Mouse (Mus musculus) forebrain, embryonic 13.5 days (tissue): ENCODE data around the gene Npepl1. TPM values are rescaled to one million over a fixed set of nuclear protein-coding genes. Genes with fewer than 3 reads are reported as not detected.

Source experiments
- ATAC-seq: fragments of 200-750 bp; cut with Nextera tagmentation; 2 replicates; pipeline ENCODE4 v1.8.0; 2017
- H3K27ac ChIP-seq: fragments of 300-500 bp; sonication (generic); 2 replicates; pipeline ENCODE4 v1.5.1; 2015; ENCODE audit warnings: inconsistent platforms, mild to moderate bottlenecking, moderate library complexity
- H3K27me3 ChIP-seq: fragments of 300-500 bp; sonication (generic); 2 replicates; pipeline ENCODE4 v1.6.1; 2015; ENCODE audit warnings: mild to moderate bottlenecking, inconsistent platforms
- H3K36me3 ChIP-seq: fragments of 300-500 bp; sonication (generic); 2 replicates; pipeline ENCODE4 v1.6.1; 2015; ENCODE audit warnings: mild to moderate bottlenecking, inconsistent platforms; ENCODE audit not compliant: poor library complexity, severe bottlenecking
- H3K4me1 ChIP-seq: fragments of 300-500 bp; sonication (generic); 2 replicates; pipeline ENCODE4 v1.6.1; 2015; ENCODE audit warnings: inconsistent platforms
- H3K4me2 ChIP-seq: fragments of 300-500 bp; sonication (generic); 2 replicates; pipeline ENCODE4 v1.6.1; 2015; ENCODE audit warnings: inconsistent platforms, mild to moderate bottlenecking, moderate library complexity
- H3K4me3 ChIP-seq: fragments of 300-500 bp; sonication (generic); 2 replicates; pipeline ENCODE4 v1.5.1; 2015; ENCODE audit warnings: mild to moderate bottlenecking, inconsistent platforms
- H3K9ac ChIP-seq: fragments of 300-500 bp; sonication (generic); 2 replicates; pipeline ENCODE4 v1.6.1; 2015; ENCODE audit warnings: mild to moderate bottlenecking, inconsistent platforms
- H3K9me3 ChIP-seq: fragments of 300-500 bp; sonication (generic); replicated peaks from 2 replicates; pipeline ENCODE4 v1.6.1; 2016; ENCODE audit warnings: inconsistent platforms
- WGBS: fragments of 180-500 bp; shearing (Covaris S2); methylation state at CpG from one replicate; pipeline ENCODE4 v1.1.7; 2015; 5-methylcytosine and 5-hydroxymethylcytosine counted together
- polyA plus RNA-seq: library from polyadenylated mRNA; unstranded; fragments of >200 nt; fragmentation: Nextera tagmentation; extraction: Ambion mirVana; gene quantifications from 2 replicates; pipeline ENCODE4 v1.2.1, GENCODE M21; 2015

The Npepl1 gene
- polyA plus RNA-seq: 19.4 and 19.7 TPM in 2 replicates

DNA sequence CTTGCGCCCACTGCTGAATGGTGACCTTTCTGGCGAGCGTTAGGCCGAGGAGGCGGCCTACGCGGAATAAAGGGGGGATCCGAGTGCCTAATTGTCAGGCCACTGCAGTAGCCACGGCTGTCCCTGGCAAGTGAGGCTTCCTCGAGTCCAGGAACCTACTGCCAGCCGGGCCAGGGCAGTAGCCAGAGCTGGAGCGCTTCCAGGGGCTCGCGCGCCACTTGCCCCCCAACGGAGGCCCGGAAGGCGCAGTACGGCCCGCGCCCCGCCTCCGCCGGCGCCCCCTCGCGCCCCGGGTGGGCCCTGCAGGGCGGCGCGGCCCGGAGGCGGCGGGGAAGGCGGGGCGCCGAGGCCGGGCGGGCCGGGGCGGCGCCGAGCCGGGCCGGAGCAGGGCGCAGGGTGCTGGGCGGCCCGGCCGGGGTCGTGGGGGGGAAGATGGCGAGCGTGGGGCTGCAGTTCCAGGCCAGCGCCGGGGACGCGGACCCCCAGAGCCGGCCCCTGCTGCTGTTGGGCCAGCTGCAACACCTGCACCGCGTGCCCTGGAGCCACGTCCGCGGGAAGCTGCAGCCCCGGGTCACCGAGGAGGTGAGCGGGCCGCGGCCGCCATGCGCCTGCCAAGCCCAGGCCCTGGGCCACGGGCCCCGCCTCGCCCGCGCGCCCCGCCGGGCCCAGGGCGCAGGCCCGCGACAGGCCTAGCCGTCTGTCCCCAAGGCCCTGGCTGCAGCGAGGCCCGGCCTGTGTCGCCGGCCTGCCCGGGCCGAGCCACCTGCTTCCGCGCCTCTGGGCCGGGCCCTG is at the start of gene Npepl1:
Gene Npepl1, plus strand, starts transcription at position 359 of the 792 bp plus-strand sequence.
- 3% methylated on average over 71 of the region's 90 CpGs for WGBS

DNA sequence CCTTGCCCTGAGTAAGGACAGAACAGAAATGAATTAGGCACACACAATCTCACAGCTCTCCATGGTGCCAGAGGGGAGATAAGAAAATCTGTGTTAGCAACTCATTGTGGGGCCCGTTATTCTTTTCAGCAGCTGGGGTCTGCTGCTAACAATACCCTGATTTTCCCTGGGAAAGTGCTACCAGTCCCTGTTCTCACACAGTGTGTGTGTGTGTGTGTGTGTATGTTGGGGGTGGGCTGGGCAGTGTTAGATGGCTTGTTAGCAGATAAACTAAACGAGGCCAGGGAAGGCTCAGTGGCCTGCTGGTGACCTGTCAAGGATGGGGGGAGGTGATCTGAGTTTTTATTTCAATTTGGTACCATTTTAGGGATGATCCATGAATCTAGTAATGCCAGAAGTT is 48.9 kb upstream of the Npepl1 start:
- no peak for ATAC-seq
- no peak overlapping the region for H3K4me3 ChIP-seq
- no peaks in the 10 kb centered on the region for H3K9me3 ChIP-seq
- 11% methylated on average over 2 of the region's 2 CpGs for WGBS
- H3K4me1 ChIP-seq: no peaks in the 10 kb centered on the region
- H3K9ac ChIP-seq: no peak overlapping the region
- H3K4me2 ChIP-seq: no peak overlapping the region
- no peaks in the 10 kb centered on the region for H3K27me3 ChIP-seq
- H3K36me3 ChIP-seq: no peaks in the 10 kb centered on the region
- H3K27ac ChIP-seq: no peak overlapping the region

More for the DNA sequence above, at the start of gene Npepl1:
- H3K4me2 ChIP-seq: peak within 1 kb of the TSS; percentile 81
- H3K4me3 ChIP-seq: peak within 1 kb of the TSS; percentile 51
- H3K36me3 ChIP-seq: peaks cover 3% of the 10 kb centered on the region; the same call in 1 of the 2 replicates
- H3K4me1 ChIP-seq: peaks cover 17% of the 10 kb centered on the region
- H3K9me3 ChIP-seq: no peaks in the 10 kb centered on the region
- peak; percentile 92 for ATAC-seq
- H3K27me3 ChIP-seq: no peaks in the 10 kb centered on the region
- H3K27ac ChIP-seq: no peak within 1 kb of the TSS; the same call in 1 of the 2 replicates
- peak within 1 kb of the TSS; percentile 86 for H3K9ac ChIP-seq

DNA sequence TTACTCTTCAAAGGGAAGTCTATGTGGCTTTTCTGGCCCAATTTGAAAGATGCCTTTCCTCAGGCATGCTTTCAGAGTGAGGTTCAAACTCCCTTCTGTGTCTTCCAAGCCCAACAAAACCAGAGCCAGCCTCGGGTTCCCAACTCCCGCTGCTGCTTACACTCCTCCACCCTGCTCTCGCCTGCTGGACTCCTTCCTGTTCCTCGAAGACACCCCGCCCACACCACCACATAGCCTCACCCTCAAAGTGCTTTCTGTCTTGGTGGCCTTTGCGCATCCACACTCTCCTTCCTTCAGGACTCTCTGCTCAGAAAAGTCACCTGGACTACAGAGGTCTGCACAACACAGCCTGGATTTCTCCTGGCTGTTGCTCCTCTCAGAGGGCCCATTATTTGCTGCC is 47.1 kb upstream of the Npepl1 start:
- Histone ChIP-seq H3K27ac (no peak overlapping the region), H3K36me3 (no peaks in the 10 kb centered on the region), H3K4me1 (no peaks in the 10 kb centered on the region), H3K9me3 (no peaks in the 10 kb centered on the region), H3K9ac (no peak overlapping the region), H3K4me2 (no peak overlapping the region), H3K27me3 (no peaks in the 10 kb centered on the region), H3K4me3 (no peak overlapping the region)
- WGBS: 79% methylated on average over 6 of the region's 6 CpGs
- ATAC-seq: no peak

DNA sequence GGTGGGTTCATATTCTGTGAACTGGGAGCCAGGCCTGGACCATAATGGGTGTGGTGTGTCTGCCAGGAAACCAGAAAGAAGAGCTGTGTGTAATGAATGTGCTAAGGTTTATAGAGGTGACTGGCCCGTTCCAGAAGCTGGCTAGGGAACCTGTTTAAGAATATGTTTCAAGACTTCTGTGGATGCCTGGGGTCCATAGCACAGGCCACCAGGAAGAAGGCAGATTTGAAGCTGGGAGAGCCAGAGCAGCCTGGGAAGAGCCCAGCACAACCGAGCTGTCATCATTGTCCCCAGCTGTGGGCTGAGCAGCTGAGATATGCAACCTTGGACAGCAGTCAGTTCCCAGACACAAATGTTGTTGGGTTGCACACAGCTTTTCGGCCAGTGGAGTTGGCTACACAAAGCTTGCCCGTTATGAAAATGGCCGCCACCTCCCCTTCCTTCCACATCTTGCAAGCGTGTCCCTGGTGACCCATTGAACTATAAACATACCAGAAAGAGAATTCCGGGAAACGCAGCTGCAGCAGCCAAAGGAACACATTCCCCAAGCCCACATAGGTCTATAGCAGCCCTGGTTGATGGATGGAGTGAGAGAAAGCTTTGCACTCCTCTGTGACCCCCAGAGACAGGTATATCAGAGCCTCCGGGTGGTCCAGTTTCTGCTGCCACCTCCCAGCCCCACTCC is 46.5 kb upstream of the Npepl1 start:
- 92% methylated on average over 9 of the region's 9 CpGs for WGBS

DNA sequence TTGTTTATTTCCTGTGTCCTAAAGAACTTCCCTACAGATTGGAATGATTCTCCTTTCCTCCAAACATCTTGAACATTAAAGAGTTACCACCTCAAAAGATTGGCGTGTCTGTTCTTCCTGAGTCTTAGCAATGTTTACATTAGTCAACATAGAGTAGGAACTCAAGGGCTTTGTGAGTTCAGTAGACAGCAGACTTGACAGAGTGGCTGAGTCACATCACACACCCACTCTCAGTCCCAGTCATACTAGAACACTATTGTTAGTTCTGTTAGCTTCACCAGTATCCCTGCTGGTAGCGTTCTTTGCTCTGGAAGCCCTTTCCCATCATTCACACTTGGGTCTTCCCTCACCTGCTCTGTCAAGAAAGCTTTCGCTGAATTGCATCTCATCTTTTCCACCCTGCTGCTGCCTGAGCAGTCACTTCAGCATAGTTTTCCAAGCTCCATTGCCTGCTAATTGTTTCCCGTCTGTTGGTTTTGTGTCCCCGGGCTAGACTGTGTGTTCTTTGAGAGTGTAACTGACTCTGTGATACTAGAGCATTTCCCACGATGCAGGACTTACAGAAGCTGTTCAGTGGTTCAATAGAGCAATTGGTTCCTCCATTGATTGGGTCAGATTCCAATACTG is 42.2 kb upstream of the Npepl1 start:
- ATAC-seq: no peak
- H3K9ac ChIP-seq: no peak overlapping the region
- H3K27me3 ChIP-seq: no peaks in the 10 kb centered on the region
- no peak overlapping the region for H3K4me3 ChIP-seq
- H3K9me3 ChIP-seq: no peaks in the 10 kb centered on the region
- no peak overlapping the region for H3K4me2 ChIP-seq
- no peaks in the 10 kb centered on the region for H3K36me3 ChIP-seq
- H3K4me1 ChIP-seq: no peaks in the 10 kb centered on the region
- H3K27ac ChIP-seq: no peak overlapping the region
- 76% methylated on average over 6 of the region's 6 CpGs for WGBS

More for the DNA sequence above, 46.5 kb upstream of the Npepl1 start:
- H3K27ac ChIP-seq: no peak overlapping the region
- no peak overlapping the region for H3K9ac ChIP-seq
- H3K36me3 ChIP-seq: no peaks in the 10 kb centered on the region
- no peak overlapping the region for H3K4me3 ChIP-seq
- no peak overlapping the region for H3K4me2 ChIP-seq
- H3K27me3 ChIP-seq: no peaks in the 10 kb centered on the region
- H3K9me3 ChIP-seq: no peaks in the 10 kb centered on the region
- no peaks in the 10 kb centered on the region for H3K4me1 ChIP-seq
- no peak for ATAC-seq

DNA sequence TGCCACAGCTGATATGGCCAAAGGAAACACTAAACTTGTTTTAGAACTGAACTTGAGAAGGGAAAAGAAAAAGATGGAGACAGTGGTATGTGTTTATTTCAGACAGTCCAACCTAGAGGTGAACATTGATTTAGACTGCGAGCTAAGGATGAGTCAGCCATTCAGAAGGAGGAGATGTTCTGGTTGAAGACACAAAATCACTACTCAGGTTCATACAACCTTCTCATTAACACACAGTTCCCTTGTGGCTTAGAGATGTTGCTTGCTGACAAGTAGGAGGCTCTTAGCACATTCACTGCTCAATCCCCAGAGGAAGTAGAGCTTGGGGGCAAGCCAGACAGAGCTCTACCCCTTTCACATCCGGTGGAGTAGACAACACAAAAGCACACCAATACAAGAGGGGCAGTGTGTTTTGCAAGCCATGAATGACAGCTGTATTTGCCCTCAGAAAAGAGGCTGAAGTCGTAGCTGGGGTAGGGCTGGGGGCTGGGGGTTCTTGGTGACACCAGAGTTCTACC is 40.6 kb upstream of the Npepl1 start:
- no peaks in the 10 kb centered on the region for H3K9me3 ChIP-seq
- no peak overlapping the region for H3K9ac ChIP-seq
- WGBS: 62% methylated on average over 3 of the region's 3 CpGs
- H3K4me2 ChIP-seq: no peak overlapping the region
- no peak overlapping the region for H3K4me3 ChIP-seq
- no peak overlapping the region for H3K27ac ChIP-seq
- no peaks in the 10 kb centered on the region for H3K36me3 ChIP-seq
- no peaks in the 10 kb centered on the region for H3K27me3 ChIP-seq
- H3K4me1 ChIP-seq: 0 out of 2 replicates have a peak, but pooled peaks cover 5% of the 10 kb centered on the region
- ATAC-seq: no peak

DNA sequence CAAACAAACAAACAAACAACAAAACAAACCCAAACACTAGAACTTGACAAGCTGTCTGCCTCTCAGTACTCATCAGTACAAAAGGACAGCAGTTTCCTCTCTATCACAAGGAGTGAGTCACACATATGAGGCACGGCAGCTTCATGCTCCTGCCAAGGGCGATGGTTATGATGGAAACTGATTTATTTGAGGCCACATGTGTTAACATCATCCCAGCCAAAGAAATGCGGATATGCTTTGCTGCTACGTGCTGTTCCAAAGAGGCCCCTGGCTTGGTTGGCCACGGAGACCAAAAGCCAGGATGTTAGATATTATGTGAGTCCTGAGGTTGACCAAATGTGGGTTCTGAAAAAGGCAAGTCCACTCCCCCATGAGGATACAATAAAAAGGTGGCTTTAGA is 38.7 kb upstream of the Npepl1 start:
- H3K4me1 ChIP-seq: peaks cover 17% of the 10 kb centered on the region

DNA sequence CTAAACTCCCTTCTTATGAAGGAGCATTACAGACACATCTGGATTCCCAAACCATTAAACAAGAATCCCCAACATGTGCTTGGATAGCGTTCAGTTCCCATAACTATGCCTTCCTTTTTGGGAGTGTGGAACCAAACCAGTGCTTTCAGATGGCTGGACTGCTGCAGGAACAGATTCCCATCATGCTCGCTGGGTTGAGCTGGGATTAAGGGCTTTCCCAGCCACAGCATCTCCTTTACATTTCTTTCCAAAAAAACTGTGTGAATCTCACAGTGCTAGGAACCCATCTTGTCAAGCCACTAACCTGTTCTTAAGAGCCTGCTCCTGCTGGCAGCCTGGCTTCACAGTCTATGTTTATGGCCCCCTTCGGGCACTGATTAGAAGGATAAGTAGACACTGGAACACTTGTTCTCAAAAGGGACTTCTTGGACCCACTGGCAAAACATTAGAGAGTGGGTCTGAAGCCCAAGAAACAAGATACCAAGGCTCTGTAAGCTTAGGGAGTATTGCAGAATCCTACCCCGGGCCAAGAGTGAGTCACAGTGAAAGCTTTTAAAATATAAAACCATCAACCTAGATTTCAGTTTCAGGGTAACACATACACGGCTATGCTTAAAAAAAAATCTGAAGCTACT is 36.9 kb upstream of the Npepl1 start:
- WGBS: 80% methylated on average over 5 of the region's 5 CpGs

More for the DNA sequence above, 38.7 kb upstream of the Npepl1 start:
- Histone ChIP-seq H3K4me2 (no peak overlapping the region), H3K9ac (no peak overlapping the region), H3K27me3 (no peaks in the 10 kb centered on the region), H3K27ac (no peak overlapping the region), H3K36me3 (no peaks in the 10 kb centered on the region), H3K4me3 (no peak overlapping the region), H3K9me3 (no peaks in the 10 kb centered on the region)
- no peak for ATAC-seq
- WGBS: 89% methylated on average over 5 of the region's 5 CpGs

DNA sequence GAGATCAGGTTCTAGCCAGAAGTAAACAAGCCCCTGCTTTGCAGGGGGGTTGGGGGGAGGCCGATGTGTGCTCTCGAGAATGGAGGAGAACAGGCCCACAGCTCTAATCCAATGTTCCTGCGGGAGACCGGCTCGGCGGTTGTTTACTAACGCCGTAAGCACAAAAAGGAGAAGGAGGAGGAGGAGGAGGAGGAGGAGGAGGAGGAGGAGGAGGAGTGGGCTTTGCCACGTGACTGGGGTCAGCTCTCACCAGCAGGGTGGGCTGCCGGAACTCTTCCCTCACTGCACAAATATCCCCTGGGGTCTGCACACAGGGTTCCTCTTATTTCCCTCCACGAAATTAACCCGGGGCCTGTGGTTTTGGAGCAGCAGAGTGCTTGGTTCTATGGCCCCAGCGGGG is 35.5 kb upstream of the Npepl1 start:
- Histone ChIP-seq H3K4me3 (peak overlapping the region; percentile 86), H3K9ac (peak overlapping the region; percentile 68), H3K36me3 (no peaks in the 10 kb centered on the region), H3K9me3 (no peaks in the 10 kb centered on the region), H3K27ac (peak overlapping the region; percentile 91), H3K4me2 (peak overlapping the region; percentile 93), H3K27me3 (no peaks in the 10 kb centered on the region), H3K4me1 (peaks cover 36% of the 10 kb centered on the region)
- ATAC-seq: peak; percentile 34
- 0% methylated on average over 10 of the region's 13 CpGs for WGBS

More for the DNA sequence above, 36.9 kb upstream of the Npepl1 start:
- no peak for ATAC-seq
- no peak overlapping the region for H3K9ac ChIP-seq
- no peaks in the 10 kb centered on the region for H3K36me3 ChIP-seq
- H3K4me1 ChIP-seq: peaks cover 31% of the 10 kb centered on the region
- no peak overlapping the region for H3K27ac ChIP-seq
- no peaks in the 10 kb centered on the region for H3K9me3 ChIP-seq
- H3K4me2 ChIP-seq: no peak overlapping the region
- no peak overlapping the region for H3K4me3 ChIP-seq
- H3K27me3 ChIP-seq: no peaks in the 10 kb centered on the region

DNA sequence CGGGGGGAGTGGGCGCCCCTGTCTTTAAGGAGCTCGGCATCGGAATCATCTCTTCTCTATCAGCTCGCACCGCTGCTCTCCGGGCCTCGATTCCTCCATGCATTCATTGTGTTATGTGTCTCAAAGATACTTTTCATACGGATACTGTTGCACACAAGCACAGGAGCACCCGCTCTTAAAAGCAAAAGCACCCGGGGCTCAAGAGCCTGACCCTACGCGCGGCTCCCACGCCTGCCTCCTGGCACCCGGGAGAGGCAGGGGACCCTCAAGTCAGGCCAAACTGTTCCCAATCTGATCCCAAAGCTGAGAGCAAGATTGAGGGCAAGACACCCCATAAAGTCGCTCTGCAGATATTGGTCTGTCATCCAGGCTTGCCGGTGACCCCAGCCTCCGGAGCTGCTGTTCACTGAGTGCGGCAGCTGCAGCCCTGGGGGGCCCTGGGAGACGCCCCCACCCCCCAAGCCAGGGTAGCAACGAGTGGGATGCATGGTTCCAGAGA is 35.0 kb upstream of the Npepl1 start:
- Histone ChIP-seq H3K9ac (peak overlapping the region; percentile 68), H3K4me2 (peak overlapping the region; percentile 93), H3K4me3 (peak overlapping the region; percentile 86), H3K27me3 (no peaks in the 10 kb centered on the region), H3K36me3 (no peaks in the 10 kb centered on the region), H3K4me1 (peaks cover 36% of the 10 kb centered on the region), H3K27ac (peak overlapping the region; percentile 91), H3K9me3 (no peaks in the 10 kb centered on the region)
- WGBS: 1% methylated on average over 22 of the region's 22 CpGs
- ATAC-seq: 0 out of 2 replicates have a peak, but pooled peaks have one; percentile 3

DNA sequence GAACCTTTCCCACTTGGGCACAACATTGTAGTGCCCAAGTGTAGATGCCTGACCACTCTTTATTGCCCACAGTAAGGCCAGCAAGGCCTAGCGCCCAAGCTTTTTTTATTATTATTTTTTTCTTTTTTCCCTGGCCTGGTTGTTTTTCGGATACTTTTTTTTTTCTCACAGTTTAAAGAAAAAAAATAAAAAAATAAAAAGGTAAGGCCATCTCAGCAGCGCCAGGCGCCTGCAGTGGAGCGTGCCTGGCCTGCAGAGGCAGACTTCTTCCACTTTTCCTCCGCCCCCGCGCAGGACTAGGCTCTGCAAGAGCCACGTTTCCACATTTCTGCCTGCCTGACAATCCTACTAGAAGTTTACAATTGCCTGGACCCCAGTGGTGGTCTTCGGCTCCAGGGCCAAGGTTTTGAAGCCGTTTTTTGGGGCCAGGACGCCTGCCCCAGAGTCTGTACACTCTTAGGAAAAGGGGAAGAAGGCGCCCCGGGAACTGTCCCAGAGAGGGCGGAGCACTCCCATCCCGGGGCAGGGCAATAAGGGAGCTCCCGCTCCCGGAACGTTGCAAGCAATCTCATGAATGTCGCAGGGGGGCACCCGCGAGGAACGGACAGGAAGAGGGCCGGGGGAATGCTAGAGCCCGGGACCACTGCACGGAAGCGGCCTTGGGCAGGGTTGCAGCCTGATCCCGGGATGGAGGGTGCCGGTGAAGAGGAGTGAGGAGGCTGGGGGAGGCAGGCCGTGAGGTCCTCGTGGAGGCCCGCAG is 34.3 kb upstream of the Npepl1 start, which contains the start of gene Stx16:
Gene Stx16, plus strand, starts transcription at position 636 of the 760 bp plus-strand sequence.
- Histone ChIP-seq H3K9me3 (no peaks in the 10 kb centered on the region), H3K36me3 (no peaks in the 10 kb centered on the region), H3K27me3 (no peaks in the 10 kb centered on the region), H3K9ac (peak within 1 kb of the TSS; percentile 83), H3K4me1 (peaks cover 36% of the 10 kb centered on the region), H3K27ac (peak within 1 kb of the TSS; percentile 91), H3K4me2 (peak within 1 kb of the TSS; percentile 93), H3K4me3 (peak within 1 kb of the TSS; percentile 86)
- 1% methylated on average over 32 of the region's 32 CpGs for WGBS
- peak; percentile 94 for ATAC-seq
